Mouse (Mus musculus) erythroid progenitor cell, adult 5-6 weeks (primary cell): ENCODE data around the gene Cd86. TPM values are rescaled to one million over a fixed set of nuclear protein-coding genes. Genes with fewer than 3 reads are reported as not detected.

Experiments
- ATAC-seq: replicated peaks from 2 replicates; pipeline ENCODE4 v1.8.0; 2016; ENCODE audit warnings: moderate number of reproducible peaks, mild to moderate bottlenecking, moderate TSS enrichment, inconsistent platforms; ENCODE audit not compliant: poor library complexity, low FRiP score, severe bottlenecking
- total RNA-seq, 2 experiments: library from RNA; stranded (forward) in 1 of 2; stranded (reverse) in 1 of 2; fragments of 150-400 nt in 1 of 2; fragments of 186-747, 209-891 nt in 1 of 2; gene quantifications; 2 replicates each; pipeline versions ENCODE4 v1.2.3 to v1.2.4; 2015 to 2017; ENCODE audit warnings: low replicate concordance in 2 of 2

Cd86 gene
- total RNA-seq (2015; ENCODE audit: low replicate concordance): 7.1 and 15.9 TPM in 2 replicates
- 4.5 and 19.1 TPM in 2 replicates for total RNA-seq (2017; ENCODE audit: low replicate concordance)

DNA sequence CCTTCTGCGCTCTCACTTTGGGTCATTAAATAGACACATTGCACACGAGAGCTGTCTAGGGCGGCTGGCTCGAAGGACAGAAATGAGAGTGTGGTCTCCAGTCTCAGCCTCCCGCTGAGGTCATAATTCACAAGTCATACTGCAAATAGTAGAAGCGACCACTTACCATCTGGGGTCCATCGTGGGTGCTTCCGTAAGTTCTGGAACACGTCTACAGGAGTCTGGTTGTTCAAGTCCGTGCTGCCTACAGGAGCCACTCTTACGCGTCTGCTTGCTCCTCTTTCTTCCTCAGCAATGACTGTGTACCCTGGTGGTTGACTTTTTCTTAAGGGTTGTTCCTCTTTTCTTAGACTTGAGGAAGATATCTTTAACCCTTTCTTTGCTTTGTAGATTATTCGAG lies at the start of gene Cd86:
Gene Cd86 (minus strand): TSS at position 300 of the 400 bp plus-strand sequence.
- no peak for ATAC-seq

- ATAC-seq: no peak
These were observed 45.9 kb upstream of the Cd86 start for GRCm38 (mm10) chr16:36711760-36712159.

DNA sequence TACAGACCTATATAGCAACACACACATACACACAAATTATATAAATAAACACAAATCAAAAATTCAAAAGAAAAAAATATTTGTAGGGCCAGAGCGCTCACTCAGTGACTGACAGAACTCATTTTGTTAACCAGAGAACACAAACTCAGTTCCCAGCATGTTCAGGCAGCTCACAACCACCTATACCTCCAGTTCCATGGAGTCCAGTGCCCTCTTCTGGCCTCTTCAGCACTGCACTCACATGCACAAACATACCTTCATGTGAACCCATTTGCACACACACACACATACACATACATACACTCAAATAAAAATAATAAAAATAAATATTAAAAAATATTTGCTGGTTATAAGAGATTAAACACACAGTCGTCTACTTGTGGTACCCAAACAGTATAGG lies 44.9 kb upstream of the Cd86 start:
- ATAC-seq: no peak

DNA sequence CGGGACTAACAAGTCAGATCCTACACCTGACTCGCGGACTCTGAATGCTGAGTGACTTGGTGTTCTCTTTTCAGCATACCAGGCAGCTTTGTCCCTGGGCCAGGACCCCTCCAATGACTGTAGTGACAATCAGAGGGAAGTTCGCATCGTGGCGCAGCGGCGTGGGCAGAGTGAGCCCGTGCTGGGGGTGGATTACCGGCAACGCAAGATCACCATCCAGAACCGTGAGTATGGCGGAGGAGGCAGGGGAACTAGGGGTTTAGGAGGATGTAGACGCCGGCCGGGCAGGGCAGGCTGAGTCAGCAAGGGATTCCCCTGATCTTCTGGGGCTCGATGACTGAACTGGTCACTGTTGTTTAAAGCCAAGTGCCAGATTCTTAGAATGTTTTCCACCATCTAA lies 43.5 kb upstream of the Cd86 start:
- ATAC-seq: no peak

GRCm38 (mm10) chr16:36708751-36709150 lies 42.9 kb upstream of the Cd86 start:
- ATAC-seq: no peak

DNA sequence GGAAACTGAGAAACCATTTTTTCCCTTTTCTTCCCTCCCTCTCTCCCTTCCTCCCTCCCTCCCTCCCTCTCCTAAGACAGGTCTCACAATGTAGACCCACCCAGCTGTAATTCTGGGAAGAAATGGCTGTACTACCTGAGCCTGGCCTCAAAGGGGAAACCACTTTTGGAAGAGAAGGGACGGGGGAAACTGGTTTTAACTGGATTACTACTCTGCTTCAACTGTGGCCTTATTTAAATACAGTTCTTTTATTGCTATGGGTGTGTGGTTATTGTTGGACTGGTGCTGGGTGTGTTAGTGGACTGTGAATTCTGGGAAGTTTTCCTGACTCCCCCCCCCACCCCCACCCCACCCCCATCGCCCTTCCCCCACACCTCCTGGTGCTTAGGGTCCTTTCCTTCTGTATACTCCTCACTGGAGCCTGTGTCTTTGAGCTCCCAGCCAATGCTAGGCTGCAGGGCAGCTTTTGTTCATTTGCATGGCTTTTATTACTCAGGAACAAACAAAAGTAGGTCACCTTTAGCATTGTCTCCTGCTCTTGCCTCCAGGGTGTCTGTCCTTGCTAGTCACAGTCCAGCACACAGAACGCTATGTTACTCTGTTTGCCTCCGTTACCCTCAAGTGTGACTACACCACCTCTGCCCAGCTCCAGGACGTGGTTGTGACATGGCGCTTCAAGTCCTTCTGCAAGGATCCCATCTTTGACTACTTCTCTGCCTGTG lies 42.0 kb upstream of the Cd86 start:
- ATAC-seq: no peak

GRCm38 (mm10) chr16:36700484-36700883 lies 34.6 kb upstream of the Cd86 start:
- no peak for ATAC-seq

GRCm38 (mm10) chr16:36697331-36697730 lies 31.4 kb upstream of the Cd86 start:
- no peak for ATAC-seq

GRCm38 (mm10) chr16:36694798-36695290 lies 29.0 kb upstream of the Cd86 start:
- ATAC-seq: no peak

GRCm38 (mm10) chr16:36693818-36694413 lies 28.0 kb upstream of the Cd86 start, which contains the start of gene Ildr1:
TSS of gene Ildr1 (plus strand) at chr16:36693978.
- ATAC-seq: no peak

DNA sequence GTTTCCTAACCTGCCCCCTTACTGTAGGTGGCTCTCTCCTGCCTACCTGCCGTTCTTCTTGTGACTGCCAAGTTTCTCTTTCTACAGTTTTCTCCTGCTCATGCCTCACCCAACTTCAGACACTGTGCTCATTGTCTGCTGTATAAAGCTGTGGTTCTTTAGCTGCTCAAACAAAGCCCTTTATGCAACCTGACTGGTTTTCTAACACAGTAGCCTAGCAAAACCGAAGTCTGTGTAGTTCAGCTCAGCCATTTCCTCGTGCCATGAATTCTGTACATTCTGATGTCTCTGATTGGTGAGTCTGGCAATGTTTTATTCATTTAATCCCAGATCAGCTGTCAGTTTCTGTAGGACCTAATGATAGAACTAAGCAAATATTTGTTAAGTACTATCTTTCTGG lies 25.6 kb upstream of the Cd86 start:
- no peak for ATAC-seq

DNA sequence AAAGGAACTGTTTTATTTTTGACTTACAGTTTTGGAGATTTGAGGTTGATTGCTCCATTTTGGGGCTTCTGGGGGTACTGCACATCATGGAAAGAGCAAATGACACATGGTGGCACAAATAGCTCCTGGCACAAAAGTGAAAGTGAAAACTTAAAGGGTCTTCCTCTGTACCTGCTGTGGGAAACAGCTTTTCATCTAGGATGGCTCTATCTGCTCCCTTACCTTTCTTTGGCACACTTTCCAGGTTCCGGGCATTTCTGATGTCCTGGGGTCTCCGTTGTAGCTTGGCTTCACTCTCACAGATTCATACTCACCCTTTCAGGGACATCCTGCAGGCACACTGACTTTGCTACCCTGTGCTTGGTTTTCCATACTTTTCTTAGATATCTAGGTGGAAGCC lies 22.2 kb upstream of the Cd86 start:
- no peak for ATAC-seq

- ATAC-seq: no peak
These were observed 18.5 kb upstream of the Cd86 start for GRCm38 (mm10) chr16:36684325-36684918.

DNA sequence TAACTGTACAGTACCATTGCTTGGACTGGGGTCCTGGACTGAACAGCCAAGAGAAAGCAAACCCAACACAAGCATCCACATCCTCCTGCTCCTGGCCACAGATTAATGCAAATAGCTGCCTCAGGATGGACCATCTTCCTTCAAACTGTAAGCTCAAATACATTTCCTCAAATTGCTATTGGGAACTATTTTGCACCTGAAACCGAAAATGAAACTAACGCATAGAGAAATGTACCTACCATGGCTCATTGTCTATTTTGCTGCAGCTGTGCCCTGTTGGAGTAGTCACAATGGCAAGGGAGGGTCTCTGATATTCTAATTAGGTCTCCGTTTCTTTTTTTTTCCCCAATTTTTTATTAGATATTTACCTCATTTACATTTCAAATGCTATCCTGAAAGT lies 15.9 kb upstream of the Cd86 start:
- no peak for ATAC-seq

- no peak for ATAC-seq
These were observed 10.0 kb upstream of the Cd86 start for GRCm38 (mm10) chr16:36675902-36676301.

DNA sequence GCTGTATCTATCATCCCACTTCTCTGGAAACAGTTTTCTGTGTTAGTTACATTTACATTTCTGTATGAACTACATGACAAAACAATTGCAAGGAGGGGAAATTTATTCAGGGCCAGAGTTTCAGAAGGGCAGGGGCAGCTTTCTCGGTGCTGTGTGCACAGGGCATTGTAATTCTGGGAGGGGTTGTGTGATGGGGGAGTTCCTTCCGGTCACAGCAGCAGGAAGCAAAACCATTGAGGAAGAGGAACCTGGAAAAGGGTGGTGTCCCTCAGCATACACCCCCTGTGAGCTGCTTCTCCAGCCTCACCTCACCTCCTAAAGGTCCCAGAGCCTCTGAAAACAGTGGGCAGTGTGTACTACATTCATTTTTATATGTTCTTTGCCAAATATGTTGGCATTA lies 9.4 kb upstream of the Cd86 start:
- no peak for ATAC-seq

GRCm38 (mm10) chr16:36674457-36675204 lies 8.8 kb upstream of the Cd86 start:
- ATAC-seq: no peak

GRCm38 (mm10) chr16:36673196-36673595 lies 7.3 kb upstream of the Cd86 start:
- ATAC-seq: no peak

- no peak for ATAC-seq
These were observed 4.7 kb upstream of the Cd86 start for GRCm38 (mm10) chr16:36670590-36670989.

GRCm38 (mm10) chr16:36666448-36667017 lies 652 bp upstream of the Cd86 start:
- ATAC-seq: no peak
